Mouse (Mus musculus) erythroblast, embryonic 14.5 days (primary cell): ENCODE data around the gene Ccdc155.

Experiments used
- GATA1 ChIP-seq: IDR thresholded peaks from 2 replicates; pipeline ENCODE4 v1.6.1; 2012; ENCODE audit warnings: low read length, inconsistent platforms, mixed read lengths
- TAL1 ChIP-seq: IDR thresholded peaks from 3 replicates; pipeline ENCODE4 v1.6.1; 2012; ENCODE audit warnings: low read length, inconsistent platforms, mixed read lengths

- no peak for TF ChIP-seq GATA1
- TF ChIP-seq TAL1, result no peak
Observed at GRCm38 (mm10) chr7:45193406-45193805, 11.3 kb downstream of the Ccdc155 start.
